Mouse (Mus musculus) limb, embryonic 11.5 days (tissue): ENCODE measurements around the gene Rassf5. TPM values are rescaled to one million over a fixed set of nuclear protein-coding genes. Genes with fewer than 3 reads are reported as not detected.
A peak's percentile ranks its signal among the peaks of the same experiment; 100 is the strongest.

Experiments
- ATAC-seq: fragments of 200-750 bp; cut with Nextera tagmentation; 2 replicates; pipeline ENCODE4 v1.8.0; 2017; ENCODE audit warnings: low read depth; ENCODE audit not compliant: insufficient number of reproducible peaks, low FRiP score, low TSS enrichment
- DNase-seq: peaks from one replicate; pipeline ENCODE4 v3.0.0-alpha.2; 2015; ENCODE audit warnings: low spot score
- H3K27ac ChIP-seq: fragments of 300-500 bp; sonication (generic); replicated peaks from 2 replicates; pipeline ENCODE4 v1.5.1; 2014; ENCODE audit warnings: low read depth, mild to moderate bottlenecking, low read length
- H3K27me3 ChIP-seq: fragments of 300-500 bp; sonication (generic); 2 replicates; pipeline ENCODE4 v1.6.1; 2014; ENCODE audit warnings: mild to moderate bottlenecking, low read length, mixed read lengths; ENCODE audit not compliant: control insufficient read depth, insufficient read depth
- H3K36me3 ChIP-seq: fragments of 300-500 bp; sonication (generic); 2 replicates; pipeline ENCODE4 v1.6.1; 2014; ENCODE audit warnings: mild to moderate bottlenecking, low read length, moderate library complexity, mixed read lengths; ENCODE audit not compliant: control insufficient read depth, insufficient read depth
- H3K4me1 ChIP-seq: fragments of 300-500 bp; sonication (generic); 2 replicates; pipeline ENCODE4 v1.6.1; 2014; ENCODE audit warnings: low read length, mixed read lengths; ENCODE audit not compliant: control insufficient read depth, insufficient read depth
- H3K4me2 ChIP-seq: fragments of 300-500 bp; sonication (generic); 2 replicates; pipeline ENCODE4 v1.6.1; 2014; ENCODE audit warnings: low read depth, mild to moderate bottlenecking, moderate library complexity; ENCODE audit not compliant: severe bottlenecking
- H3K4me3 ChIP-seq: fragments of 300-500 bp; sonication (generic); 2 replicates; pipeline ENCODE4 v1.5.1; 2014; ENCODE audit warnings: low read depth, low read length
- H3K9ac ChIP-seq: fragments of 300-500 bp; sonication (generic); 2 replicates; pipeline ENCODE4 v1.6.1; 2014; ENCODE audit warnings: mild to moderate bottlenecking, low read length
- H3K9me3 ChIP-seq: fragments of 300-500 bp; sonication (generic); 2 replicates; pipeline ENCODE4 v1.6.1; 2016; ENCODE audit warnings: low read length; ENCODE audit not compliant: control insufficient read depth
- WGBS: fragments of 180-500 bp; shearing (Covaris S2); extraction: QIAGEN DNeasy Blood & Tissue Kit; methylation state at CpG from one replicate; pipeline ENCODE4 v1.1.7; 2014; 5-methylcytosine and 5-hydroxymethylcytosine counted together
- polyA plus RNA-seq: library from polyadenylated mRNA; unstranded; fragments of >200 nt; fragmentation: Nextera tagmentation; extraction: Ambion mirVana; gene quantifications from 2 replicates; pipeline ENCODE4 v1.2.1, GENCODE M21; 2014

The Rassf5 gene
- polyA plus RNA-seq: 1.2 and 1.4 TPM in 2 replicates

- no peaks in the 10 kb centered on the region for H3K36me3 ChIP-seq
- no peak within 1 kb of the TSS for H3K27ac ChIP-seq
- H3K4me3 ChIP-seq: peak within 1 kb of the TSS; percentile 63
- H3K9me3 ChIP-seq: no peaks in the 10 kb centered on the region
- ATAC-seq (peak; percentile 36), DNase-seq (peak; percentile 64)
- under 1% methylated on average over 60 of the region's 60 CpGs for WGBS
- H3K9ac ChIP-seq: peak within 1 kb of the TSS; percentile 50
- H3K27me3 ChIP-seq: peaks cover 35% of the 10 kb centered on the region
- H3K4me1 ChIP-seq: peaks cover 7% of the 10 kb centered on the region
- H3K4me2 ChIP-seq: peak within 1 kb of the TSS; percentile 94
These were observed at the start of gene Rassf5 for GRCm38 (mm10) chr1:131245089-131245856. Gene Rassf5 (minus strand): TSS chr1:131245258.

GRCm38 (mm10) chr1:131293922-131294250 is 48.8 kb upstream of the Rassf5 start:
- Histone ChIP-seq H3K27me3 (no peaks in the 10 kb centered on the region), H3K27ac (no peak overlapping the region), H3K4me3 (no peak overlapping the region), H3K9ac (no peak overlapping the region), H3K36me3 (peaks cover 4% of the 10 kb centered on the region), H3K4me2 (no peak overlapping the region), H3K9me3 (no peaks in the 10 kb centered on the region), H3K4me1 (no peaks in the 10 kb centered on the region)
- DNase-seq (no peak), ATAC-seq (no peak)
- WGBS: 98% methylated on average over 2 of the region's 2 CpGs

GRCm38 (mm10) chr1:131293221-131293921 is 48.3 kb upstream of the Rassf5 start:
- H3K9ac ChIP-seq: no peak overlapping the region
- 91% methylated on average over 4 of the region's 4 CpGs for WGBS
- DNase-seq: no peak
- no peak overlapping the region for H3K4me3 ChIP-seq
- H3K4me1 ChIP-seq: no peaks in the 10 kb centered on the region
- ATAC-seq: no peak
- H3K27me3 ChIP-seq: no peaks in the 10 kb centered on the region
- H3K36me3 ChIP-seq: peaks cover 4% of the 10 kb centered on the region
- no peak overlapping the region for H3K4me2 ChIP-seq
- no peak overlapping the region for H3K27ac ChIP-seq
- H3K9me3 ChIP-seq: no peaks in the 10 kb centered on the region

GRCm38 (mm10) chr1:131290648-131291047 is 45.6 kb upstream of the Rassf5 start:
- Histone ChIP-seq H3K4me3 (no peak overlapping the region), H3K9ac (no peak overlapping the region), H3K27ac (no peak overlapping the region), H3K4me2 (no peak overlapping the region), H3K36me3 (peaks cover 2% of the 10 kb centered on the region; the same call in 1 of the 2 replicates), H3K27me3 (no peaks in the 10 kb centered on the region), H3K4me1 (no peaks in the 10 kb centered on the region), H3K9me3 (no peaks in the 10 kb centered on the region)
- 43% methylated on average over 2 of the region's 2 CpGs for WGBS
- DNase-seq: peak; percentile 78
- ATAC-seq: no peak

- Histone ChIP-seq H3K9me3 (no peaks in the 10 kb centered on the region), H3K4me1 (no peaks in the 10 kb centered on the region), H3K27ac (no peak overlapping the region), H3K27me3 (no peaks in the 10 kb centered on the region), H3K4me2 (no peak overlapping the region), H3K4me3 (no peak overlapping the region), H3K36me3 (no peaks in the 10 kb centered on the region), H3K9ac (no peak overlapping the region)
- no peak for DNase-seq
- ATAC-seq: no peak
- 92% methylated on average over 6 of the region's 6 CpGs for WGBS
These were observed 43.9 kb upstream of the Rassf5 start for GRCm38 (mm10) chr1:131288938-131289337.

- no peaks in the 10 kb centered on the region for H3K36me3 ChIP-seq
- no peak for DNase-seq
- no peak overlapping the region for H3K9ac ChIP-seq
- ATAC-seq: no peak
- H3K4me2 ChIP-seq: no peak overlapping the region
- H3K27ac ChIP-seq: no peak overlapping the region
- H3K4me3 ChIP-seq: no peak overlapping the region
- H3K4me1 ChIP-seq: no peaks in the 10 kb centered on the region
- H3K27me3 ChIP-seq: no peaks in the 10 kb centered on the region
- 77% methylated on average over 2 of the region's 2 CpGs for WGBS
- no peaks in the 10 kb centered on the region for H3K9me3 ChIP-seq
These were observed 42.2 kb upstream of the Rassf5 start for GRCm38 (mm10) chr1:131287267-131287666.

- ATAC-seq (no peak), DNase-seq (no peak)
- Histone ChIP-seq H3K4me2 (no peak overlapping the region), H3K4me3 (no peak overlapping the region), H3K36me3 (no peaks in the 10 kb centered on the region), H3K27me3 (no peaks in the 10 kb centered on the region), H3K27ac (no peak overlapping the region), H3K4me1 (no peaks in the 10 kb centered on the region), H3K9me3 (no peaks in the 10 kb centered on the region), H3K9ac (no peak overlapping the region)
- 73% methylated on average over 5 of the region's 5 CpGs for WGBS
These were observed 41.7 kb upstream of the Rassf5 start for GRCm38 (mm10) chr1:131286803-131287202.

GRCm38 (mm10) chr1:131284616-131285015 is 39.6 kb upstream of the Rassf5 start:
- ATAC-seq (no peak), DNase-seq (no peak)
- Histone ChIP-seq H3K27ac (no peak overlapping the region), H3K4me2 (no peak overlapping the region), H3K27me3 (no peaks in the 10 kb centered on the region), H3K4me1 (peaks cover under 1% of the 10 kb centered on the region; the same call in 1 of the 2 replicates), H3K9me3 (no peaks in the 10 kb centered on the region), H3K36me3 (no peaks in the 10 kb centered on the region), H3K4me3 (no peak overlapping the region), H3K9ac (no peak overlapping the region)
- 86% methylated on average over 4 of the region's 4 CpGs for WGBS
